Mouse (Mus musculus): ENCODE data around the gene Grk1.

- no peak for TF ChIP-seq CTCF (IDR thresholded peaks at IDR 0.05; ENCODE audit: low read depth)
- no peak for TF ChIP-seq EP300 (IDR thresholded peaks at IDR 0.05; ENCODE audit: low read depth)
Measured at GRCm38 (mm10) chr8:13360213-13360612, 44.7 kb upstream of the Grk1 start.
